Mouse (Mus musculus) G1E (cell line): ENCODE results near the gene Arap2.

Source experiments
- CTCF ChIP-seq: IDR thresholded peaks from 2 replicates; pipeline ENCODE4 v1.5.1; 2012; ENCODE audit warnings: low read depth, low read length, inconsistent platforms, mixed read lengths
- GATA1 ChIP-seq: IDR thresholded peaks from 2 replicates; pipeline ENCODE4 v1.6.1; 2012; ENCODE audit warnings: borderline replicate concordance, low read length, inconsistent platforms, mixed read lengths
- TAL1 ChIP-seq: conservative IDR thresholded peaks from 2 replicates; pipeline ENCODE4 v1.6.1; 2012; ENCODE audit warnings: low read depth, low read length, inconsistent platforms, mixed read lengths

DNA sequence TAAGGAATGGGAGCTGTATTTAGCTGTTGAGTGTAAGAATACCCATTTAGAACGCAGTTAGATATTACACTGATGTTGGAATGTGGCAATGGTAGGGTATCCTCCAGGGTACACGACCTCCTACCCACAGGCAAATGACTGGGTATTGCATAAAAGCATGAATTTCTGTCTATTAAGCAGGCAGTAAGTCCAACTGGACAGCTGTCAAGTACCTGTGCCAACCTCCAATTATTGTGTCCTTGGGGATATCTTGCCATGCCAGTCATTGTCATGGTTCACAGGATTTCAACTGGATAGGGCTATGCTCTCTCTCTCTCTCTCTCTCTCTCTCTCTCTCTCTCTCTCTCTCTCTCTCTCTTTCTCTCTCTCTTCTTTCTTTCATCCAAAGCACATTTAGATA, 40.4 kb downstream of the Arap2 start:
- TF ChIP-seq CTCF (no peak), GATA1 (no peak), TAL1 (no peak)
